Mouse (Mus musculus) kidney, embryonic 15.5 days (tissue): Measurements from ENCODE around the gene Wnk1. TPM values are rescaled to one million over a fixed set of nuclear protein-coding genes. Genes with fewer than 3 reads are reported as not detected.

ENCODE experiments used
- ATAC-seq: fragments of 200-750 bp; cut with Nextera tagmentation; replicated peaks from 2 replicates; pipeline ENCODE4 v1.8.0; 2017; ENCODE audit warnings: moderate TSS enrichment; ENCODE audit not compliant: low FRiP score
- H3K27ac ChIP-seq: fragments of 300-500 bp; sonication (generic); 2 replicates; pipeline ENCODE4 v1.5.1; 2015; ENCODE audit warnings: mild to moderate bottlenecking, inconsistent platforms
- H3K27me3 ChIP-seq: fragments of 300-500 bp; sonication (generic); 2 replicates; pipeline ENCODE4 v1.6.1; 2015; ENCODE audit warnings: inconsistent platforms
- H3K36me3 ChIP-seq: fragments of 300-500 bp; sonication (generic); 2 replicates; pipeline ENCODE4 v1.6.1; 2015; ENCODE audit warnings: inconsistent platforms
- H3K4me1 ChIP-seq: fragments of 300-500 bp; sonication (generic); 2 replicates; pipeline ENCODE4 v1.6.1; 2015; ENCODE audit warnings: inconsistent platforms
- H3K4me2 ChIP-seq: fragments of 300-500 bp; sonication (generic); 2 replicates; pipeline ENCODE4 v1.6.1; 2015; ENCODE audit warnings: moderate library complexity, mild to moderate bottlenecking, inconsistent platforms
- H3K4me3 ChIP-seq: fragments of 300-500 bp; sonication (generic); replicated peaks from 2 replicates; pipeline ENCODE4 v1.5.1; 2015; ENCODE audit warnings: mild to moderate bottlenecking, inconsistent platforms
- H3K9ac ChIP-seq: fragments of 300-500 bp; sonication (generic); 2 replicates; pipeline ENCODE4 v1.6.1; 2015; ENCODE audit warnings: mild to moderate bottlenecking, inconsistent platforms
- H3K9me3 ChIP-seq: fragments of 300-500 bp; sonication (generic); replicated peaks from 2 replicates; pipeline ENCODE4 v1.6.1; 2016; ENCODE audit warnings: inconsistent platforms
- WGBS: fragments of 180-500 bp; shearing (Covaris S2); methylation state at CpG from one replicate; pipeline ENCODE4 v1.1.7; 2015; ENCODE audit warnings: mixed read lengths; 5-methylcytosine and 5-hydroxymethylcytosine counted together
- polyA plus RNA-seq: library from polyadenylated mRNA; unstranded; fragments of >200 nt; fragmentation: Nextera tagmentation; extraction: Ambion mirVana; gene quantifications from 2 replicates; pipeline ENCODE4 v1.2.1, GENCODE M21; 2015

The Wnk1 gene
- polyA plus RNA-seq, 1 experiment from 2014 or later = 54.1 TPM

DNA sequence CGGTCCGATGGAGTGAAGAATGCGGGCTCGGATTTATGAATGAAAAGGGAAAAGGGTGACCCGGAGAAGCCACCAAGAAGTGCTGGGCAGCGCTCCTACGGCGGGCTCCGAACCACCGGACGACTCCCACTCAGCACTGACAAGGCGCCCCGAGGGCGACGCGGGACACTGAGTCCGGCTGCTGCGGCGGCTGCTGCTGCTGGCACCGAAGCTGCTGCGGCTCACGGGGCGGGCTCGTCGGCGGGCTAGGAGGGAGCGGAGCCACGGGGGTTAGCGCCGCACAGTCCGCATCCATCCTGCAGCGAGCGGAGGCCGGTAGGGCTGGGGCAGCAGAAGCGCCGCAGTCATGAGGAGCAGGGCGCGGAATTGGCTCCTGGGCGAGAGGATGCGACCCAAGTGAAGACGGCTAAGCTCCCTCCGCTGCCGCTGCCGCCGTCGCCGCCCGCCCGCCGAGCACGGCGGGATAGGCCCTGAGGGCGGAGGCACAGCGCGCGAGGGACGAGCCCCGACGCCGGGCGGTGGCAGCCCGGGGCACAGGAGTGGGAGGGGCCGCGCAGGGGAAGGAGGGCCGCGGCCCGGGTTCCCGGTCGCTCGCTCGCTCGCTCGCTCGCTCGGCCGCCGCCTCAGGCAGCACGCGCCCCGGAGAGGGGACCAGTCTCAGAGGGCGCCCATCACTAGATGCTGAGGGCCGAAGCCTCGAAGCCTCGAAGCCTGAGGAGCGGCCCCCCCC lies 671 bp downstream of the Wnk1 start:
- no peaks in the 10 kb centered on the region for H3K9me3 ChIP-seq
- peak overlapping the region; percentile 83 for H3K4me2 ChIP-seq
- under 1% methylated on average over 85 of the region's 85 CpGs for WGBS
- peaks cover 15% of the 10 kb centered on the region for H3K4me1 ChIP-seq
- H3K27ac ChIP-seq = peak overlapping the region; percentile 100
- H3K4me3 ChIP-seq = peak overlapping the region; percentile 97
- H3K27me3 ChIP-seq = no peaks in the 10 kb centered on the region
- ATAC-seq = peak; percentile 81
- peaks cover 4% of the 10 kb centered on the region; the same call in 1 of the 2 replicates for H3K36me3 ChIP-seq
- peak overlapping the region; percentile 86 for H3K9ac ChIP-seq

DNA sequence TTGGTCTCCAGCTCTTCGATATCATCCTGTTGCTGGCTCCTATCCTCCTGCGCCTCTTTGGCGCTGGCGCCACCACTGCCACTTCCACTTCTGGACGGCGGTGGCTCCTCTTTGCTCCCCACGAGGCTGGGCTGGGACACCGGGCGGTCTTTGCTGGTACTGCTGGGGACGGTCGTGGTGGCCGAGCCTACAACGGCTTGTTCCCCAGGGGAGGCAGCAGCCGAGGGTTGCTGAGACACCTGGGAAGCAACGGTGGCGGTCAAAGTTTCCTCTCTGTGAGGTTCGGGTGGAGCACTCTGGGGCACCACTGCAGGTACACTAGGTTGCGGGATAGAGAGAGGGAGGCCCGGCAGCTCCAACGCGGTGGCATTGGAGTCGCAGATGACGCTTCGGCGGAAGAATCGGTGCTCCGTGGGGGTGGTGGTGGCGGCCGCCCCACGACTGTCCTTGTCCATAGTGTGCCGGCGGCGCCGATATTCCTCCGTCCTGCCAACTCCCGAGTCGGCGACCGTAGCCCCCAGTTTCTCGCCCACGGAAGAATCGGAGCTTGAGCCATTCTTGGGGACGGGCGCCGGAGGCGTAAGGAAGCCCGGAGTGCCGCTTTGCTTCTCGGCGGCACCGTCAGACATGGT lies 1.4 kb downstream of the Wnk1 start:
- peaks cover 10% of the 10 kb centered on the region for H3K36me3 ChIP-seq
- WGBS = under 1% methylated on average over 51 of the region's 51 CpGs
- H3K27me3 ChIP-seq = no peaks in the 10 kb centered on the region
- peak overlapping the region; percentile 100 for H3K27ac ChIP-seq
- H3K4me3 ChIP-seq = peak overlapping the region; percentile 97
- H3K9me3 ChIP-seq = no peaks in the 10 kb centered on the region
- ATAC-seq = peak; percentile 13; the same call in 1 of the 2 replicates
- H3K9ac ChIP-seq = peak overlapping the region; percentile 86
- H3K4me1 ChIP-seq = peaks cover 15% of the 10 kb centered on the region
- H3K4me2 ChIP-seq = peak overlapping the region; percentile 83

DNA sequence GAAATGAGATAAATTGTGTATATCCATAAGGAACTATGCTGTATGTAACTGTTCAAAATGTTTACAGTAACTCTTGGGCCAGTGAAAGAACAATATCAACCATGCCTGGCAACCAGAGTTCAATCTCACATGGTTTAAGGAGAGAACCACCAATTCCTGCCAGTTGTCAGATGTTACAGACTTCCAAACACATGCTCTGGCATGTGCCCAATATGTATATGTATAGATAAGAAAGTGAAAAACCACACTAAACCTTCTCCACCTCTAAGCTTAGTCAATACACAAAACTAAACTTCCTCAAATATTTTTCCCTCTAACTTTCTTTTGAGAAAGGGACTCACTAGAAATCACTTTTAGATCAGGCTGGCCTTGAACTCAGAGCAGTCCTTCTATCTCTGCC lies 13.9 kb downstream of the Wnk1 start:
- no peak overlapping the region for H3K27ac ChIP-seq
- H3K4me1 ChIP-seq = no peaks in the 10 kb centered on the region
- no peak for ATAC-seq
- H3K9ac ChIP-seq = no peak overlapping the region
- peaks cover 29% of the 10 kb centered on the region for H3K36me3 ChIP-seq
- H3K4me3 ChIP-seq = no peak overlapping the region
- no peak overlapping the region for H3K4me2 ChIP-seq
- H3K27me3 ChIP-seq = no peaks in the 10 kb centered on the region
- H3K9me3 ChIP-seq = no peaks in the 10 kb centered on the region

DNA sequence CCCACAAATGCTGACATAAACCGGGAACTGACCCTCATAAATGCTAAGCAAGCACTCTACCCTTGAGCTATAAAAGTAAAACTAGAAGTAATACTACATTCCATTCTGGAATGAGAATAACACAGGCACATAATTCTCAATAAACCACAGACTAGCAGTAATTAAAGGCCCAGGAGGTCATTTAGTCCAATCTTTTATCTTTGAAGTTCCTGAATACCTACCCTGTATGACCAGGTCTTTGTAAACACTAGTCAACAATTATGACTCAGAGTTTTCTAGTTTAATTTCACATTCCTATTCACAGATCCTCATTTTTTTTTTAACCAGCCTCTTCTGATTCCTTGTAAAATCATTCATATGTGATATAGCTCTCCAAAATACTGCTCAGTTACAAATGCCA lies 14.7 kb downstream of the Wnk1 start:
- Histone ChIP-seq H3K36me3 (peaks cover 21% of the 10 kb centered on the region), H3K9ac (no peak overlapping the region), H3K4me3 (no peak overlapping the region), H3K4me1 (no peaks in the 10 kb centered on the region), H3K27me3 (no peaks in the 10 kb centered on the region), H3K27ac (no peak overlapping the region), H3K9me3 (no peaks in the 10 kb centered on the region), H3K4me2 (no peak overlapping the region)
- ATAC-seq = no peak
- 67% methylated on average over 1 of the region's 1 CpGs for WGBS

DNA sequence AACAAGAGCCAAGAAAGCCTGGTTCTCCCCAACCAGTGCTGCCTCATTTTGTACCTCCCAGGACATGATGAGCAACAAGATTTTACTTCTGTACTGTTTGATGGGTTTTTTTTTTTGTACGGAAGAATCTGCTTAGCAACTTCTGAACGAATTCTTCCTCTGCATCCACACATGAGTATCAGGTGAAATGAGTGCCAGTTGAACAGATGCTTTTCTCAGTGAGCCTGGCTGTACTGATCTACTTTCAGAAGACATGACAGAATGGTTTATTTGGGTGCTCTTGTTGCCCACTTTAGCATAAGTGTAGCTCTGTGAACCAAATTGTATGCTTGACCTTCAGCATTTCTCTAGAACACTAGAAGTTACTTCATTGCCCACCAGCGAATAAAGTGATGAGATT lies 16.4 kb downstream of the Wnk1 start:
- Histone ChIP-seq H3K27ac (no peak overlapping the region), H3K4me2 (no peak overlapping the region), H3K9me3 (no peaks in the 10 kb centered on the region), H3K36me3 (peaks cover 19% of the 10 kb centered on the region; the same call in 1 of the 2 replicates), H3K27me3 (no peaks in the 10 kb centered on the region), H3K4me1 (no peaks in the 10 kb centered on the region), H3K9ac (no peak overlapping the region), H3K4me3 (no peak overlapping the region)
- no peak for ATAC-seq
- WGBS = 83% methylated on average over 3 of the region's 3 CpGs

DNA sequence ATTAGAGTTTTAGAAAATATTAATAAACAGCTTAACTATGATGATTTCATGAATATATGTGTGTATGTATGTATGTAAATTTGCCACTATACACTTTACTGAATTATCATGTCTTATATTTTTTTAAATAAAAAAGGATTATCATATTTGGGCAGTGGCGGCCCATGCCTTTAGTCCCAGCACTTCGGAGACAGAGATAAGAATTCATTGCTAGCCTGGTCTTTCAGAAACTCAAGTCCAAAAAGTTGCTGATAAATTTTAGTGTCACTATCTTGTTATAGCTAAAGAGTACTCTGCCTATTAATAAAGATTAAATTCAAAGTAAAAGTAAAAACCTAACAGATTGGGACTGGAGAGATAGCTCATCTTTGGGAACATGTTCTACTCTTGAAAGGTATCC lies 18.8 kb downstream of the Wnk1 start:
- H3K27me3 ChIP-seq = no peaks in the 10 kb centered on the region
- no peaks in the 10 kb centered on the region for H3K9me3 ChIP-seq
- no peak overlapping the region for H3K9ac ChIP-seq
- H3K4me1 ChIP-seq = no peaks in the 10 kb centered on the region
- no peak for ATAC-seq
- H3K36me3 ChIP-seq = 0 out of 2 replicates have a peak, but pooled peaks cover under 1% of the 10 kb centered on the region
- no peak overlapping the region for H3K4me2 ChIP-seq
- WGBS = 89% methylated on average over 2 of the region's 2 CpGs
- H3K27ac ChIP-seq = no peak overlapping the region
- H3K4me3 ChIP-seq = no peak overlapping the region

DNA sequence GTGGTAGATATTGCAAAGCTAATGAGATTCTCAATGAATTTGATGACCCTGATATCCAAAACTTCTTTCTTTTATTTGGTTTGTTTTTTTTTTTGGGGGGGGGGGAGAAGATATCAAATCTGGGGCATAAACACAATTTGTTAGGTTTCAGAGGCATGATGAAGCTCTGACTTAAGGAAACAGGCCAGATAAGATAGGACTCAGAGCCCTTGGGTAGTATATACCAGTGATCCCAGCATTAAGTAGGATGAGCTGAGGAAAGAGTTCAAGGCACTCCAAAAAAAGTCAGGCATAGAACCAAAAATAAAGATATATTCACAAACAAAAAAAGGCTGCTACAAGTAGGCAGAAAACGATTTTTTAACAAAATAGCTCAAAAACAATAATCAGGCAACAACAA lies 25.3 kb downstream of the Wnk1 start:
- Histone ChIP-seq H3K4me2 (no peak overlapping the region), H3K4me1 (0 out of 2 replicates have a peak, but pooled peaks cover under 1% of the 10 kb centered on the region), H3K27ac (no peak overlapping the region), H3K9me3 (no peaks in the 10 kb centered on the region), H3K27me3 (no peaks in the 10 kb centered on the region), H3K9ac (no peak overlapping the region), H3K4me3 (no peak overlapping the region), H3K36me3 (no peaks in the 10 kb centered on the region)
- ATAC-seq = no peak
- WGBS = 86% methylated on average over 1 of the region's 1 CpGs

DNA sequence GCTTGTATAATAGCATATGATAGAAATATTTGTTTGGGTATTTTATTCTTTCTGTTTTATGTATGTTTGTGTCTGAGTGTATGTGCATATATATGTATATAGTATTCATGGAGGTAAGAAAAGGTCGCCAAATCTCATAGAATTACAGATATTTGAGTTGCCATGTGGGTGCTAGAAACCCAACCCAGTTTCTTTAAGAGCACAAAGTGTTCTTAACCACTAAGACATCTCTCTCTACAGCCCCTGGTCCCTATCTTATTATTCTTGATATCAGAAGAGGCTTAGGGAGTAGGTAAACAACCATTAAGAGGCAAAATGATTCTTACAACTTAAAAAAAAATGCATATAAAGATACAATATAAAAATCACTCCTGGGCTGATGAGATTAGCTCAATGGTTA lies 27.0 kb downstream of the Wnk1 start:
- no peak for ATAC-seq
- H3K4me3 ChIP-seq = no peak overlapping the region
- H3K9me3 ChIP-seq = no peaks in the 10 kb centered on the region
- 0 out of 2 replicates have a peak, but pooled peaks cover 2% of the 10 kb centered on the region for H3K4me1 ChIP-seq
- 88% methylated on average over 1 of the region's 1 CpGs for WGBS
- no peaks in the 10 kb centered on the region for H3K36me3 ChIP-seq
- no peak overlapping the region for H3K27ac ChIP-seq
- no peak overlapping the region for H3K9ac ChIP-seq
- H3K4me2 ChIP-seq = no peak overlapping the region
- no peaks in the 10 kb centered on the region for H3K27me3 ChIP-seq

DNA sequence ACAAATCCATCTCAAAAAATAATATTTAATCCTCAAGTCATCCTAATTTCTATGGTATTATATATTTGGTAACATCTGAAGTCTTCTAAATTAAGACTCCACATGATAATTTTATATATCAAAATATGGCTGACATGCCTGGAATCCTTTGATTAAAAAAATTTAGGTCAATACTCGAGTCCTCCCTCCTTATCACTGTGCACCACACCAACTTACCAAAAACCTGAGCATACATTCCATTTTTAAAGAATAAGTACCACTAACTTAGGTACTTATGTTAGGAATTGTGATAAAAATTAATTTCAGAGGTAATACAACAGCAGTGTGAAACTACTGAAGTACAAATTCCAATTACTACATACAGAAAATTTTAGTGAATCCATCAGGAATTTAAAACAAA lies 27.5 kb downstream of the Wnk1 start:
- no peak overlapping the region for H3K27ac ChIP-seq
- H3K4me1 ChIP-seq = 0 out of 2 replicates have a peak, but pooled peaks cover 2% of the 10 kb centered on the region
- no peak overlapping the region for H3K4me2 ChIP-seq
- H3K36me3 ChIP-seq = no peaks in the 10 kb centered on the region
- H3K27me3 ChIP-seq = no peaks in the 10 kb centered on the region
- H3K9me3 ChIP-seq = no peaks in the 10 kb centered on the region
- ATAC-seq = no peak
- H3K9ac ChIP-seq = no peak overlapping the region
- no peak overlapping the region for H3K4me3 ChIP-seq
- whole genome bisulfite sequencing = 91% methylated on average over 1 of the region's 1 CpGs

DNA sequence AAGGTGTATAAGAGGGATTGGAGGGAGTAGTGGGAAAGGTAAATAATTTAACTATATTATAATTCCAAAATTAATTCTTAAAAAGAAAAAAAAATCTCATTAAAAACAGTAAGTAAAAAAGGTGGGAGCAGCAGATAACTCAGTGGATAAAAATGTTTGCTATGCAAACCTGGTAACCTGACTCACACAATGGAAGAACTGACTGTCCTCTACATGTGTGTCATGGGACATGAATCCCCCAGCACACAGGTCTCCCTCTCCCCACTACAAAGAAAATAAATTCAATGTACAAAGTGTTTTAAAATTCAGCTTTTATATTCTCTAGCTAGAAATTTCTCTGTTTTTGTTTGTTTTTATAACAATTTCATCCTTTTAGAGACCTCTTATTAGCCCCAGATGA lies 27.9 kb downstream of the Wnk1 start:
- Histone ChIP-seq H3K27me3 (no peaks in the 10 kb centered on the region), H3K4me2 (no peak overlapping the region), H3K4me3 (no peak overlapping the region), H3K36me3 (no peaks in the 10 kb centered on the region), H3K4me1 (0 out of 2 replicates have a peak, but pooled peaks cover 2% of the 10 kb centered on the region), H3K9ac (no peak overlapping the region), H3K9me3 (no peaks in the 10 kb centered on the region), H3K27ac (no peak overlapping the region)
- ATAC-seq = no peak

DNA sequence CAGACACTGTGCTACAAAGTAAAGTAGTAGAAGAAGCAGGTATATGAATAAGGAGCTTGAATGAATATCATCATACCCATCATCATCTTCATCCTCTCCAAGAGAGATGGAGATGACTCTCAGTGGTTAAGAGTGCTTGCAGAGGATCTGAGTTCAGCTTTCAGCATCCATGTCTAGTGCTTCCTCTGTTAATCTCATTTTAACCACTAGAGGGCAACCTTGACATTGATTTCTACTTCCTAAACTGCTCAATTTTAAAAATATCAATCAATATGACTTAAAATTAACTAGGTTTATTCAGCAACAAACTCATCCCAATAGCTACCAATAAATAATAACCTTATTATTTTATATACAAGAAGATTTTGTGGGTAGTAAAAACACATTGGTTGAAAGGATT lies 36.8 kb downstream of the Wnk1 start:
- Histone ChIP-seq H3K4me2 (no peak overlapping the region), H3K36me3 (peaks cover 22% of the 10 kb centered on the region), H3K4me1 (no peaks in the 10 kb centered on the region), H3K9me3 (no peaks in the 10 kb centered on the region), H3K9ac (no peak overlapping the region), H3K27ac (no peak overlapping the region), H3K27me3 (no peaks in the 10 kb centered on the region), H3K4me3 (no peak overlapping the region)
- ATAC-seq = no peak

DNA sequence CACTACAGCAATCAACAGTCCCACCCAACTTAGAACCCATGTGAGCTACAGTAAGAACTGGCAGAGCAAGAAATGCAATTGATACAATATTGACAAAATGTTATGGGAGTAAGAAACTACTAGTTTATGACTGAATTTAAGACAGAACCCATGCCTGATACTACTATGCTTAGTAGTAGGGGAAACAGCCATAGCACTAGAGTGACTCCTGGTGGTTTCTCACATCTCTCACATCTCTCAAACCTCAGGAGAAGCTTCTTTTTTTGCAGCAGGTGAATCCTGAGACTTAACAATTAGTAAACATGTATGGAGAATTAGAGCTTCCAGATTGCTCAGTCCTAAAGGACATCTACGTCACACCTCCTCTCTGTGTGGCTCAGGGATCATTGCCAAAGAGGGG lies 42.0 kb downstream of the Wnk1 start:
- H3K9ac ChIP-seq = no peak overlapping the region
- no peaks in the 10 kb centered on the region for H3K9me3 ChIP-seq
- no peak for ATAC-seq
- H3K4me3 ChIP-seq = no peak overlapping the region
- peaks cover 25% of the 10 kb centered on the region for H3K36me3 ChIP-seq
- H3K4me2 ChIP-seq = no peak overlapping the region
- no peaks in the 10 kb centered on the region for H3K4me1 ChIP-seq
- no peak overlapping the region for H3K27ac ChIP-seq
- no peaks in the 10 kb centered on the region for H3K27me3 ChIP-seq
- WGBS = 88% methylated on average over 1 of the region's 1 CpGs
